Mouse (Mus musculus): ENCODE measurements around the gene Phtf2.
A peak's percentile ranks its signal among the peaks of the same experiment; 100 is the strongest.
"Not testable (repeated sequence)": the region's sequence is repeated elsewhere in the genome, so short reads cannot be mapped to it uniquely, and the experiment has no call there.

The Phtf2 gene

GRCm38 (mm10) chr5:20864216-20864969 is 17.5 kb downstream of the Phtf2 start:
- no peak for DNase-seq (ENCODE audit: low spot score in 2 of 2)

- no peak for DNase-seq (ENCODE audit: low spot score in 2 of 2)
Measured at GRCm38 (mm10) chr5:20861901-20862300, 20.0 kb downstream of the Phtf2 start.

GRCm38 (mm10) chr5:20860565-20860964 is 21.4 kb downstream of the Phtf2 start:
- no peak for DNase-seq (ENCODE audit: low spot score in 2 of 2)

DNA sequence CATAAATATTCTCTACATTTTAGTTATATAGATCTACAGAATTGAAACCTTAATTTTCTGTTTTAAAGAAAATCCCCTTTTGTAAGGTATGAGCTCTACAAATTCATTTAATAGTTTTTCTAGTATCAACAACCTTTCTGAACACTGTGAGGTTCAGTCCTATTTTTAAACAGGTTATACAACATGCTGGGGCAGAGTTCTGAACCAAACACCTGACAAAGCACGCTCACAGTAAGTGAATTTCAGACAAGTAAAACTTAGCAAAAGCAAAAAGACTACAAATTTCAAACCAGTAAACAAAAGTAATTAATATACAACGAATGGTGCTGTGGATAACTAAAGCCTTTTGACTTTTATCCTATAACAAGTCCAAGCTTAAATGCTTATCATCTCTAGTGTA is 23.5 kb downstream of the Phtf2 start:
- DNase-seq (ENCODE audit: low spot score in 2 of 2): no peak

- DNase-seq (ENCODE audit: low spot score in 2 of 2): no peak
Measured at GRCm38 (mm10) chr5:20855066-20855465, 26.9 kb downstream of the Phtf2 start.

DNA sequence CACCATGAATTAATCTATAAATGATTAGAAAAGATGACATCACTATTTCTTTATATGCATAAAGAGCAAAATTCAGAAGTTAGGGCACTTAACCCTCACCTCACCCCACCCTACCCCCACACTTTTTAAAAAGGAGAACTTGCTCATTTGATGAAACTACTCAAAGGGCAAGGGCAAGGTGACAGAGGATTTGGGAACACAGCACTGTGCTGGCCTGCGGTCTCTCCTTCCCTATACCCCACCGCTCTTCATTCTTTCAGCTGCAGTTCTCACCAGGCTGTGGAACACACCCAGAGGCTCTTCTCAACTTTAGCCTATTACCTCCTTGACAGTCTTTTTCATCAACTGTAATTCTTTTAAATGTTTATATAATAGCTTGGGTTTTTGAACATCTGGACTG is 34.9 kb downstream of the Phtf2 start:
- no peak for DNase-seq (ENCODE audit: low spot score in 2 of 2)

- DNase-seq (ENCODE audit: low spot score in 2 of 2): no peak
Measured at GRCm38 (mm10) chr5:20843816-20844215, 38.1 kb downstream of the Phtf2 start.

DNA sequence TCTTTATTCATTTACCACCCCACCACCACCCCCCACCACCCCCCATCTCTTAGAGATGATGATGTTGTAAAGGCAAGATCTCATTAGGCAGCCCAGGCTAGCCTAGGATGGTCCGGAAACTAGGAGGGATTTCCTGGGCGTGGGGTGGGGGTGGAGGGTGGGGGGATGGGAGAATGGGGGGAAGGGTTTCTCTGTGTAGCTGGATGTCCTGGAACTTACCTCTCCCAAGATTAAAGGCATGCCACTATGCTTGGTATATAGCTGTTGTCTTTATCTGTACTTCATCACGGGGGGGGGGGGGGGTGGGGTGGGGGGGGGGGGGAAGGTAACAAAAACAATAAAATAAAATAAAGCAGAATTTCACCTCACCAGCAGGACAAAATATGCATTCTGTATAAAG is 38.5 kb downstream of the Phtf2 start:
- DNase-seq (ENCODE audit: low spot score in 2 of 2): no peak

GRCm38 (mm10) chr5:20837082-20837481 is 44.8 kb downstream of the Phtf2 start:
- no peak for DNase-seq (ENCODE audit: low spot score in 2 of 2)

DNA sequence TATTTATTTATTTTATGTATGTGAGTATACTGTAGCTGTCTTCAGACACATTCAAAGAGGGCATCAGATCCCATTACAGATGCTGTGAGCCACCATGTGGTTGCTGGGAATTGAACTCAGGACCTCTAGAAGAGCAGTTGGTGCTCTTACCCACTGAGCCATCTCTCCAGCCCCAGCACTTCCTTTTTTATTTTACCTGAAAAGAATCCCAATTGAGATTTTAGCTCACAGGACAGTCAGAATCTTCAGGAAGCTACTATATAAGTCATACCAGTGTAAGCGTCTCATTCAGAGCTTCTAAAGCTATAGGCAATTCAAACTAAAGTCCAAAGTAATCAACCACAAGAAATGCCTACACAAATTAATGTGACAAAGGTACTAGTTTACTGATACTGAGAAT is 47.5 kb downstream of the Phtf2 start:
- no peak for DNase-seq (ENCODE audit: low spot score in 2 of 2)

- DNase-seq (ENCODE audit: low spot score in 2 of 2): no peak
Measured at GRCm38 (mm10) chr5:20831433-20831832, 50.5 kb downstream of the Phtf2 start.

GRCm38 (mm10) chr5:20830717-20831116 is 51.2 kb downstream of the Phtf2 start:
- no peak for DNase-seq (ENCODE audit: low spot score in 2 of 2)

GRCm38 (mm10) chr5:20821647-20822046 is 60.3 kb downstream of the Phtf2 start:
- peak; percentile 24 to 26 for DNase-seq (ENCODE audit: low spot score in 2 of 2)

DNA sequence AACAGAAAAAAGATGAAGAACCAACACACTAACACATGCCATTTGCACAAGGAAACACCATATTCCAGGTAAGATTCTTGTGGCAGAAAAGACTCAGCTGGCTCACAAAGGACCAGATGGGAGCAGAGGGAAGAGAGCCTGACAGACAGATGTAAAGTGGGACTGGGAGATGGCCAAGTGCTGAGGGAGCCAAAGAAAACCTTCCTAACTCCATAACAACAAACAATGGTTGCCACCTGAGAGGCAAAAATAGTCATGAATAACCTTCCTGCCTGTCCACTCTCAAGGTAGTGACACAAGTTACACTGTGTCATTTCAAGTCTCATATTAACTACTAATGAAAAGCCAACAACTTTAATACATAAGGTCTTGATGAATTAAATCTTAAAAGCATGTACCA is 60.8 kb downstream of the Phtf2 start:
- DNase-seq (ENCODE audit: low spot score in 2 of 2): no peak

- DNase-seq (ENCODE audit: low spot score in 2 of 2): no peak
Measured at GRCm38 (mm10) chr5:20815094-20815493, 66.8 kb downstream of the Phtf2 start.

DNA sequence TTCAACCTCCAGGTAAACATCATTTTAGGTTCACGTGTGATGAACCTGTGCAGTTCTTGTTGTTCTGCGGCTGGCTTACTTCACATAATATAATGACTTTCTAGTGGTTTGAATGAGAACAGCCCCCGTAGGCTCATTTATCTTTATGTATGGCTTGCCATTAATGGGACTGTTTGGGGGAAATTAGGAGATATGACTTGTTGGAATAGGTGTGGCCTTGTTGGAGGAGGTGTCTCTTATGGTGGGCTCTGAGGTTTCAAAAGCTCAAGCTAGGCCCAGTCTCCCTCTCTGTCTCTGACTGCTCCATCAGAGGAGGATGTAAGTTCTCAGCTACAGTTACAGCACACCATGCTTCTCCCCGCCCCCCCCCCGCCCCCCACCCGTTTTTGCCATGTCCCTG is 71.5 kb downstream of the Phtf2 start:
- no peak for DNase-seq (ENCODE audit: low spot score in 2 of 2)

- no peak for DNase-seq (ENCODE audit: low spot score in 2 of 2)
Measured at GRCm38 (mm10) chr5:20795932-20796331, 86.0 kb downstream of the Phtf2 start.

- DNase-seq (ENCODE audit: low spot score in 2 of 2): peak; percentile 18 to 36
Measured at GRCm38 (mm10) chr5:20791793-20792554, 90.0 kb downstream of the Phtf2 start.

DNA sequence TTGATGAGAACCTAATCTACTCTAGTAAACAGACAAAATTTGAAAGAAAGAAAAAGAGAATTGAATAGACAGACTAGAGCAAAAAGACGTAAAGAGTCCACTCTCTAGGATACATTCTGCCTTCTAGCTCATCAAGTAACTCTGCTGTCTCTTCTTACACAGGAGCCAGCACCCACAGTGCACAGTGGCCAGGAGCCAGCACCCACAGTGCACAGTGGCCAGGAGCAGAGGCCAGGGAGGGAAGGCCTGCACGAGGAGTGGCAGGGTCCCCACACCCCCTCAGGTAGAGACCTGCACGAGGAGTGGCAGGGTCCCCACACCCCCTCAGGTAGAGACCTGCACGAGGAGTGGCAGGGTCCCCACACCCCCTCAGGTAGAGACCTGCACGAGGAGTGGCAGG is 95.5 kb downstream of the Phtf2 start:
- not testable (repeated sequence) for DNase-seq (ENCODE audit: low spot score in 2 of 2)

DNA sequence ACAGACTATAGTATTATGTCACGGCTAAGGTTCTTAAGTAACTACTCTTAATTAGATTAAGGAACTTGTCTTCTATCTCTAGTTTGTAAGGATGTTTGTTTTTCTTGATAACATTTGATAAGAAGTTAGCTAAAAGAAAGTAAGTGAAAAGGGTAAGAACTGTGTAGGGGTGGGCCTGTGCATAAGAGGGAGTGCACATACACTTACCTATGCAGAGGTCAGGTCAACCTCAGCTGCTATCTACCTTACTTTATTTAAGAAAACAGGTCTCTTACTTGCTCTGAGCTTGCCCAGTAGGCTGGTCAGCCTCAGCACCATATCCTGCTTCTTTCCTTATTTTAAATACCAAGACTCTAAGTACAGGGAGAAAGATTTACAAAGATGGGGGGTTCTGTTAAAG is 100.8 kb downstream of the Phtf2 start:
- DNase-seq (ENCODE audit: low spot score in 2 of 2): no peak

DNA sequence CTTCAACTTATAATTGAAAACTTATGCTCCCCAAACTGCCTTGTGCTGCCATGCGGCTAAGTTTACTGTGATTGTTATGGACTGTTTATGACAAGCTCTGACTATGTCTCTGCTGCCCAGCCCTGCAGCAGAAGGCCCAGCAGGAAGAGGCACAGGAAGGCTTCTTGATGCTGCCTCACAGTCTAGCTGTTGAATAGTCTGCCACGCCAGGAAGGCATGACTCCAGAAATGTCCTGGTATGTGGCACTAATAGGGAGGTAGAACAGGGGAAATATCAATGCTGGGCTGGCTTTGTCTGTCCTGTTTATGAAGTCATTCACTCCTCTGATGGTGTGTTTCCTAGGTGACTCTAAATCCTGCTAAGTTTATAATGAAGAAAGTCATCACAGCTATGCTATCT is 102.7 kb downstream of the Phtf2 start:
- no peak for DNase-seq (ENCODE audit: low spot score in 2 of 2)

DNA sequence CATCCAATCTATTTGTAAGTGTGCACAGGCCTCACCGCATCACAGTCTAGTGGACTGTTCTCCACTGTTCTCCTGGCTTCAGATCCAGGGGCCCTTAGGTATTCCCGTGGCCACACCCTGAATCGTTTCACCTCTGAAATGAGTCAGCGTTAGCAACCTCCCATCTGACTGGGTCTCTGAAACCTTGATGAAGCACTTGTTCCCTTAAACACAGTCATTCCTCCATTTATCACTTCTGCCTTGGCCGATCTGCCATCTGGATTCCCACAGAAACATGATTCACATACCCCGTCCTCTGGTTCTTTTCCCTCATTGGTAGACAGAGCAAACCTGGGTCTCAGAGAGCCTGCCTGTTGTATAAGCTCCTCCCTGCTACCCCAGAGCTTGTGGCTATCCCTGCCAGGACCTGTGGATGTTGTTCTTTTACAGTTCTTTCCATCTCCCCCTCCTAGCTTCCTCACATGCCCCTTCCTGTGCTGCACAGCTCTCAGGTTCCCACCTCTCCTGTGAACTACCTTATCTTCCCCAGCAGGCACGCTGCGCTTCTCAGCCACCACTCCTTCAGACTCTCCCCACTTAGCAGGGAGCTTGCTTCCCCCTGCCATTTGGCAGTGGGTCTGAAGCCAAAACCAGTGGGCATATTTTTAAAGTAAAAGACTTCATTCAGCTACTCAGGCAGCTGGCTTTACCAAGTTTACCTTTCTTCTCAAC is 103.5 kb downstream of the Phtf2 start:
- DNase-seq (ENCODE audit: low spot score in 2 of 2): no peak

GRCm38 (mm10) chr5:20773341-20773740 is 108.6 kb downstream of the Phtf2 start:
- DNase-seq (ENCODE audit: low spot score in 2 of 2): no peak

Measured in urinary bladder, postnatal 36 days (tissue).